Mouse (Mus musculus) urinary bladder, postnatal 25 days (tissue): ENCODE data around the gene Gimap9.
"Not testable (repeated sequence)": the region's sequence is repeated elsewhere in the genome, so short reads cannot be mapped to it uniquely, and the experiment has no call there.

ENCODE experiments used
- DNase-seq: peaks from one replicate; pipeline ENCODE4 v3.0.0; 2022; ENCODE audit warnings: low spot score

Gimap9 gene

GRCm38 (mm10) chr6:48665471-48665870 is 10.5 kb upstream of the Gimap9 start:
- DNase-seq = no peak

GRCm38 (mm10) chr6:48666159-48666586 is 9.8 kb upstream of the Gimap9 start:
- no peak for DNase-seq

- no peak for DNase-seq
These were observed 7.9 kb upstream of the Gimap9 start for GRCm38 (mm10) chr6:48668022-48668421.

- DNase-seq = no peak
These were observed 6.4 kb upstream of the Gimap9 start for GRCm38 (mm10) chr6:48669446-48669969.

GRCm38 (mm10) chr6:48674291-48675058 is 1.5 kb upstream of the Gimap9 start:
- DNase-seq = no peak

- DNase-seq = peak; percentile 11
These were observed 464 bp upstream of the Gimap9 start for GRCm38 (mm10) chr6:48675400-48675930.

- no peak for DNase-seq
These were observed 1.0 kb downstream of the Gimap9 start for GRCm38 (mm10) chr6:48676860-48677415.

GRCm38 (mm10) chr6:48677492-48678345 is 1.8 kb downstream of the Gimap9 start:
- DNase-seq = no peak

- DNase-seq = no peak
These were observed 2.5 kb downstream of the Gimap9 start for GRCm38 (mm10) chr6:48678391-48678790.

- no peak for DNase-seq
These were observed 3.8 kb downstream of the Gimap9 start for GRCm38 (mm10) chr6:48679701-48680100.

GRCm38 (mm10) chr6:48680421-48680820 is 4.5 kb downstream of the Gimap9 start:
- DNase-seq = no peak

- DNase-seq = no peak
These were observed 5.7 kb downstream of the Gimap9 start for GRCm38 (mm10) chr6:48681472-48682090.

GRCm38 (mm10) chr6:48682271-48682670 is 6.3 kb downstream of the Gimap9 start:
- no peak for DNase-seq

GRCm38 (mm10) chr6:48683263-48683821 is 7.4 kb downstream of the Gimap9 start:
- DNase-seq = not testable (repeated sequence)

- no peak for DNase-seq
These were observed 8.4 kb downstream of the Gimap9 start, which contains the start of gene Gimap4 for GRCm38 (mm10) chr6:48684319-48684718. Gene Gimap4 (plus strand): TSS chr6:48684549.

- no peak for DNase-seq
These were observed 8.9 kb downstream of the Gimap9 start for GRCm38 (mm10) chr6:48684806-48685205.

- DNase-seq = no peak
These were observed 9.3 kb downstream of the Gimap9 start for GRCm38 (mm10) chr6:48685251-48685650.

- DNase-seq = no peak
These were observed 10.1 kb downstream of the Gimap9 start for GRCm38 (mm10) chr6:48685694-48686665.

GRCm38 (mm10) chr6:48687077-48687476 is 11.1 kb downstream of the Gimap9 start:
- no peak for DNase-seq

- no peak for DNase-seq
These were observed 13.4 kb downstream of the Gimap9 start for GRCm38 (mm10) chr6:48689320-48689719.
